Mouse (Mus musculus) cerebellum, adult 2 months (tissue): ENCODE data around the gene Arl4d.
"Not testable (repeated sequence)": the region's sequence is repeated elsewhere in the genome, so short reads cannot be mapped to it uniquely, and the experiment has no call there.

Experiments
- CTCF ChIP-seq: fragments of 200-500 bp; IDR thresholded peaks from 2 replicates; pipeline ENCODE4 v1.5.1; 2011; ENCODE audit warnings: low read depth, mild to moderate bottlenecking, control low read depth, low read length, moderate library complexity, borderline replicate concordance; ENCODE audit not compliant: insufficient read depth
- POLR2A ChIP-seq: fragments of 200-500 bp; IDR thresholded peaks from 2 replicates; pipeline ENCODE4 v1.6.1; 2011; ENCODE audit warnings: low read length, control low read depth, borderline replicate concordance; ENCODE audit not compliant: insufficient read depth

GRCm38 (mm10) chr11:101647093-101647492 lies 18.2 kb upstream of the Arl4d start:
- TF ChIP-seq POLR2A, CTCF: not testable (repeated sequence)
